Mouse (Mus musculus): ENCODE measurements around the gene Kcnk10. TPM values are rescaled to one million over a fixed set of nuclear protein-coding genes. Genes with fewer than 3 reads are reported as not detected.

Gene Kcnk10
- polyA plus RNA-seq, 1 experiment from 2014 or later: 40.9 TPM

GRCm38 (mm10) chr12:98535494-98535901 lies 42.6 kb downstream of the Kcnk10 start:
- no peaks in the 10 kb centered on the region for H3K9me3 ChIP-seq (ENCODE audit: control insufficient read depth, low read length)
- no peak overlapping the region for H3K4me3 ChIP-seq (ENCODE audit: low read depth, low read length)
- ATAC-seq (ENCODE audit: low FRiP score): no peak
- H3K9ac ChIP-seq (ENCODE audit: low read length): no peak overlapping the region
- no peak overlapping the region for H3K27ac ChIP-seq (ENCODE audit: low read depth, low read length)
- H3K4me1 ChIP-seq (ENCODE audit: control insufficient read depth, insufficient read depth, low read length): no peaks in the 10 kb centered on the region
- no peak overlapping the region for H3K4me2 ChIP-seq
- 90% methylated on average over 9 of the region's 9 CpGs for WGBS
- DNase-seq (ENCODE audit: low spot score, missing footprints): no peak
- H3K27me3 ChIP-seq (ENCODE audit: control insufficient read depth, insufficient read depth, low read length): no peaks in the 10 kb centered on the region
- no peaks in the 10 kb centered on the region for H3K36me3 ChIP-seq (ENCODE audit: control insufficient read depth, insufficient read depth, low read length)

GRCm38 (mm10) chr12:98528635-98529034 lies 49.5 kb downstream of the Kcnk10 start:
- WGBS: 92% methylated on average over 8 of the region's 8 CpGs
- no peak overlapping the region for H3K4me2 ChIP-seq
- H3K36me3 ChIP-seq (ENCODE audit: control insufficient read depth, insufficient read depth, low read length): peaks cover 14% of the 10 kb centered on the region
- ATAC-seq (ENCODE audit: low FRiP score): no peak
- peaks cover 6% of the 10 kb centered on the region for H3K4me1 ChIP-seq (ENCODE audit: control insufficient read depth, insufficient read depth, low read length)
- H3K4me3 ChIP-seq (ENCODE audit: low read depth, low read length): no peak overlapping the region
- no peak for DNase-seq (ENCODE audit: low spot score, missing footprints)
- no peaks in the 10 kb centered on the region for H3K9me3 ChIP-seq (ENCODE audit: control insufficient read depth, low read length)
- H3K27me3 ChIP-seq (ENCODE audit: control insufficient read depth, insufficient read depth, low read length): no peaks in the 10 kb centered on the region
- H3K9ac ChIP-seq (ENCODE audit: low read length): no peak overlapping the region
- H3K27ac ChIP-seq (ENCODE audit: low read depth, low read length): no peak overlapping the region

- DNase-seq (ENCODE audit: low spot score, missing footprints) (no peak), ATAC-seq (ENCODE audit: low FRiP score) (no peak)
- WGBS: 90% methylated on average over 8 of the region's 8 CpGs
- Histone ChIP-seq H3K4me1 (ENCODE audit: control insufficient read depth, insufficient read depth, low read length) (peaks cover 7% of the 10 kb centered on the region), H3K4me2 (no peak overlapping the region), H3K4me3 (ENCODE audit: low read depth, low read length) (no peak overlapping the region), H3K9me3 (ENCODE audit: control insufficient read depth, low read length) (no peaks in the 10 kb centered on the region), H3K27ac (ENCODE audit: low read depth, low read length) (no peak overlapping the region), H3K9ac (ENCODE audit: low read length) (no peak overlapping the region), H3K36me3 (ENCODE audit: control insufficient read depth, insufficient read depth, low read length) (peaks cover 14% of the 10 kb centered on the region), H3K27me3 (ENCODE audit: control insufficient read depth, insufficient read depth, low read length) (no peaks in the 10 kb centered on the region)
These were observed 52.7 kb downstream of the Kcnk10 start for GRCm38 (mm10) chr12:98525361-98525760.

- no peak overlapping the region for H3K4me2 ChIP-seq
- no peak for DNase-seq (ENCODE audit: low spot score, missing footprints)
- peaks cover 14% of the 10 kb centered on the region for H3K36me3 ChIP-seq (ENCODE audit: control insufficient read depth, insufficient read depth, low read length)
- H3K4me3 ChIP-seq (ENCODE audit: low read depth, low read length): no peak overlapping the region
- WGBS: 70% methylated on average over 13 of the region's 13 CpGs
- no peaks in the 10 kb centered on the region for H3K9me3 ChIP-seq (ENCODE audit: control insufficient read depth, low read length)
- H3K27ac ChIP-seq (ENCODE audit: low read depth, low read length): peak overlapping the region; percentile 6; the same call in 1 of the 2 replicates
- ATAC-seq (ENCODE audit: low FRiP score): no peak
- H3K9ac ChIP-seq (ENCODE audit: low read length): no peak overlapping the region
- H3K4me1 ChIP-seq (ENCODE audit: control insufficient read depth, insufficient read depth, low read length): peaks cover 7% of the 10 kb centered on the region
- no peaks in the 10 kb centered on the region for H3K27me3 ChIP-seq (ENCODE audit: control insufficient read depth, insufficient read depth, low read length)
These were observed 53.5 kb downstream of the Kcnk10 start for GRCm38 (mm10) chr12:98524331-98525311.

- H3K9ac ChIP-seq (ENCODE audit: low read length): no peak overlapping the region
- H3K27me3 ChIP-seq (ENCODE audit: control insufficient read depth, insufficient read depth, low read length): no peaks in the 10 kb centered on the region
- no peak overlapping the region for H3K27ac ChIP-seq (ENCODE audit: low read depth, low read length)
- peaks cover 7% of the 10 kb centered on the region for H3K4me1 ChIP-seq (ENCODE audit: control insufficient read depth, insufficient read depth, low read length)
- 83% methylated on average over 4 of the region's 4 CpGs for WGBS
- ATAC-seq (ENCODE audit: low FRiP score): no peak
- H3K4me2 ChIP-seq: no peak overlapping the region
- no peak overlapping the region for H3K4me3 ChIP-seq (ENCODE audit: low read depth, low read length)
- no peaks in the 10 kb centered on the region for H3K9me3 ChIP-seq (ENCODE audit: control insufficient read depth, low read length)
- H3K36me3 ChIP-seq (ENCODE audit: control insufficient read depth, insufficient read depth, low read length): peaks cover under 1% of the 10 kb centered on the region
- no peak for DNase-seq (ENCODE audit: low spot score, missing footprints)
These were observed 56.8 kb downstream of the Kcnk10 start for GRCm38 (mm10) chr12:98521311-98521710.

- peak; percentile 43; the same call in 1 of the 2 replicates for ATAC-seq (ENCODE audit: low FRiP score)
These were observed 57.6 kb downstream of the Kcnk10 start for GRCm38 (mm10) chr12:98520568-98520931.

GRCm38 (mm10) chr12:98519866-98520567 lies 58.1 kb downstream of the Kcnk10 start:
- ATAC-seq (ENCODE audit: low FRiP score) (peak; percentile 51), DNase-seq (ENCODE audit: low spot score, missing footprints) (no peak)
- H3K9me3 ChIP-seq (ENCODE audit: control insufficient read depth, low read length): no peaks in the 10 kb centered on the region
- no peak overlapping the region for H3K4me3 ChIP-seq (ENCODE audit: low read depth, low read length)
- H3K36me3 ChIP-seq (ENCODE audit: control insufficient read depth, insufficient read depth, low read length): no peaks in the 10 kb centered on the region
- H3K27ac ChIP-seq (ENCODE audit: low read depth, low read length): no peak overlapping the region
- WGBS: 83% methylated on average over 7 of the region's 7 CpGs
- H3K9ac ChIP-seq (ENCODE audit: low read length): no peak overlapping the region
- no peak overlapping the region for H3K4me2 ChIP-seq
- H3K27me3 ChIP-seq (ENCODE audit: control insufficient read depth, insufficient read depth, low read length): no peaks in the 10 kb centered on the region
- H3K4me1 ChIP-seq (ENCODE audit: control insufficient read depth, insufficient read depth, low read length): peaks cover 7% of the 10 kb centered on the region

More at GRCm38 (mm10) chr12:98520568-98520931, 57.6 kb downstream of the Kcnk10 start:
- no peaks in the 10 kb centered on the region for H3K36me3 ChIP-seq (ENCODE audit: control insufficient read depth, insufficient read depth, low read length)
- H3K4me2 ChIP-seq: no peak overlapping the region
- 83% methylated on average over 4 of the region's 4 CpGs for WGBS
- no peak for DNase-seq (ENCODE audit: low spot score, missing footprints)
- H3K9me3 ChIP-seq (ENCODE audit: control insufficient read depth, low read length): no peaks in the 10 kb centered on the region
- no peaks in the 10 kb centered on the region for H3K27me3 ChIP-seq (ENCODE audit: control insufficient read depth, insufficient read depth, low read length)
- H3K27ac ChIP-seq (ENCODE audit: low read depth, low read length): no peak overlapping the region
- H3K9ac ChIP-seq (ENCODE audit: low read length): no peak overlapping the region
- no peak overlapping the region for H3K4me3 ChIP-seq (ENCODE audit: low read depth, low read length)
- H3K4me1 ChIP-seq (ENCODE audit: control insufficient read depth, insufficient read depth, low read length): peaks cover 7% of the 10 kb centered on the region

GRCm38 (mm10) chr12:98505601-98506000 lies 72.5 kb downstream of the Kcnk10 start:
- H3K9me3 ChIP-seq (ENCODE audit: control insufficient read depth, low read length): no peaks in the 10 kb centered on the region
- DNase-seq (ENCODE audit: low spot score, missing footprints): no peak
- H3K27ac ChIP-seq (ENCODE audit: low read depth, low read length): no peak overlapping the region
- no peak overlapping the region for H3K9ac ChIP-seq (ENCODE audit: low read length)
- H3K27me3 ChIP-seq (ENCODE audit: control insufficient read depth, insufficient read depth, low read length): no peaks in the 10 kb centered on the region
- no peak overlapping the region for H3K4me2 ChIP-seq
- peaks cover 3% of the 10 kb centered on the region; the same call in 1 of the 2 replicates for H3K36me3 ChIP-seq (ENCODE audit: control insufficient read depth, insufficient read depth, low read length)
- no peak overlapping the region for H3K4me3 ChIP-seq (ENCODE audit: low read depth, low read length)
- H3K4me1 ChIP-seq (ENCODE audit: control insufficient read depth, insufficient read depth, low read length): no peaks in the 10 kb centered on the region
- ATAC-seq (ENCODE audit: low FRiP score): no peak; the same call in 1 of the 2 replicates
- 70% methylated on average over 4 of the region's 4 CpGs for WGBS
